Mouse (Mus musculus): ENCODE measurements around the gene Slx4ip. TPM values are rescaled to one million over a fixed set of nuclear protein-coding genes. Genes with fewer than 3 reads are reported as not detected.

Slx4ip gene
- polyA plus RNA-seq, 1 experiment: 0.11 TPM

GRCm38 (mm10) chr2:136938249-136938648, 47.2 kb downstream of the Slx4ip start:
- Histone ChIP-seq H3K9me3 (no peaks in the 10 kb centered on the region), H3K4me3 (replicated peaks) (no peak overlapping the region), H3K36me3 (replicated peaks; ENCODE audit: low read length) (no peaks in the 10 kb centered on the region), H3K27me3 (replicated peaks) (no peaks in the 10 kb centered on the region), H3K4me1 (peaks cover 11% of the 10 kb centered on the region; the same call in 1 of the 2 replicates)
- no peak for TF ChIP-seq GATA1 (IDR thresholded peaks at IDR 0.05; ENCODE audit: borderline replicate concordance, low read length)
- no peak for TF ChIP-seq FLI1 (IDR thresholded peaks at IDR 0.05; ENCODE audit: low read length)

DNA sequence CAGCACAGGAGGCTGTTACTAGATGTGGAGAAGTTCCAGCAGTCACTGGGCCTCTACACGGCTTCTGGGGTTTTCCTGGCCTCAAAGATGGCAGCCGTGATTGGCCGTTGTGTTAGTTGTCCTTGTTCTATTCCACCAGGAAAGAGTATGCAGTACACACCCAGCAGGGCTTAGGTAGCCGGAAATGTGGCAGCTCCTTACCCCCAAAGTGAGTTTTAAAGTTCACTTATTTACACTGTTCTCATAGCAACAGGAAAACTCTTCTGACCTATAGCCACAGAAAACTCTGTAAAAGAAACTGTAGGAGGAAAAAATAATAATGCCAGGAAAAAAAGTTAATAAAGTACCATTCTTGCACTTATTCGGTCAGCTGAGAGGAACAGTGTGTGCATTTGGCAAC, 55.3 kb downstream of the Slx4ip start:
- no peaks in the 10 kb centered on the region for H3K27me3 ChIP-seq (replicated peaks)
- TF ChIP-seq FLI1 (IDR thresholded peaks at IDR 0.05; ENCODE audit: low read length) (no peak), GATA1 (IDR thresholded peaks at IDR 0.05; ENCODE audit: borderline replicate concordance, low read length) (no peak)
- peaks cover 4% of the 10 kb centered on the region for H3K36me3 ChIP-seq (replicated peaks; ENCODE audit: low read length)
- H3K9me3 ChIP-seq: no peaks in the 10 kb centered on the region
- H3K4me3 ChIP-seq (replicated peaks): no peak overlapping the region
- H3K4me1 ChIP-seq: peaks cover 45% of the 10 kb centered on the region

- Histone ChIP-seq H3K4me1 (peaks cover 50% of the 10 kb centered on the region), H3K9me3 (no peaks in the 10 kb centered on the region), H3K36me3 (replicated peaks; ENCODE audit: low read length) (peaks cover 4% of the 10 kb centered on the region), H3K27me3 (replicated peaks) (no peaks in the 10 kb centered on the region), H3K4me3 (replicated peaks) (no peak overlapping the region)
- TF ChIP-seq GATA1 (IDR thresholded peaks at IDR 0.05; ENCODE audit: borderline replicate concordance, low read length) (no peak), FLI1 (IDR thresholded peaks at IDR 0.05; ENCODE audit: low read length) (no peak)
Observed at GRCm38 (mm10) chr2:136947500-136947899, 56.5 kb downstream of the Slx4ip start.

- Histone ChIP-seq H3K36me3 (replicated peaks; ENCODE audit: low read length) (peaks cover 4% of the 10 kb centered on the region), H3K27me3 (replicated peaks) (no peaks in the 10 kb centered on the region), H3K9me3 (no peaks in the 10 kb centered on the region), H3K4me1 (peaks cover 50% of the 10 kb centered on the region), H3K4me3 (replicated peaks) (no peak overlapping the region)
- TF ChIP-seq GATA1 (IDR thresholded peaks at IDR 0.05; ENCODE audit: borderline replicate concordance, low read length): no peak
- TF ChIP-seq FLI1 (IDR thresholded peaks at IDR 0.05; ENCODE audit: low read length): no peak
Observed at GRCm38 (mm10) chr2:136947937-136948336, 56.9 kb downstream of the Slx4ip start.

DNA sequence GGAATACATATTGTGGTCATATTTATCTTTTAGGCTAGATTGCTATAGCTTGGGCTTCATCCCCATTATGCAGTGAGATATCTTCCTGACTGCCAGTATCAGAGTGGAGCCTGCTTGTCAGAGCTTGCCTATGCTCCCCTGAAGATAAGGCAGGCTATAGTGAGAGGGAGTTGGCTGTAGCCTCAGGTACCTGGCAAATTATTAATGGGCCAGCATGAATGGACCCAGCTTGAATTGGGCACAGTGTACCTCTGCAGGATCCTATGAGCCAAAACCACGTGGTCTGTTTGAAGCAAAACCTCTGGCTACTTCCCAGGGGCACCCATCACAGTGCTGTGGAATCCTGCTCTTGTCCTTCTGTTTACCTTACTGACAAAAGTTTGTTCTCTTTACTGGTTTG, 61.2 kb downstream of the Slx4ip start:
- H3K4me3 ChIP-seq (replicated peaks): no peak overlapping the region
- H3K4me1 ChIP-seq: peaks cover 45% of the 10 kb centered on the region
- TF ChIP-seq GATA1 (IDR thresholded peaks at IDR 0.05; ENCODE audit: borderline replicate concordance, low read length) (no peak), FLI1 (IDR thresholded peaks at IDR 0.05; ENCODE audit: low read length) (no peak)
- peaks cover 4% of the 10 kb centered on the region for H3K36me3 ChIP-seq (replicated peaks; ENCODE audit: low read length)
- no peaks in the 10 kb centered on the region for H3K27me3 ChIP-seq (replicated peaks)
- no peaks in the 10 kb centered on the region for H3K9me3 ChIP-seq

- Histone ChIP-seq H3K4me3 (replicated peaks) (no peak overlapping the region), H3K4me1 (peaks cover 28% of the 10 kb centered on the region), H3K9me3 (no peaks in the 10 kb centered on the region), H3K27me3 (replicated peaks) (no peaks in the 10 kb centered on the region), H3K36me3 (replicated peaks; ENCODE audit: low read length) (peaks cover 4% of the 10 kb centered on the region)
- TF ChIP-seq GATA1 (IDR thresholded peaks at IDR 0.05; ENCODE audit: borderline replicate concordance, low read length) (no peak), FLI1 (IDR thresholded peaks at IDR 0.05; ENCODE audit: low read length) (no peak)
Observed at GRCm38 (mm10) chr2:136955726-136956571, 64.9 kb downstream of the Slx4ip start.

GRCm38 (mm10) chr2:136958697-136959096, 67.7 kb downstream of the Slx4ip start:
- no peaks in the 10 kb centered on the region for H3K27me3 ChIP-seq (replicated peaks)
- no peaks in the 10 kb centered on the region for H3K9me3 ChIP-seq
- no peak overlapping the region for H3K4me3 ChIP-seq (replicated peaks)
- TF ChIP-seq FLI1 (IDR thresholded peaks at IDR 0.05; ENCODE audit: low read length): no peak
- TF ChIP-seq GATA1 (IDR thresholded peaks at IDR 0.05; ENCODE audit: borderline replicate concordance, low read length): no peak
- peaks cover 13% of the 10 kb centered on the region for H3K4me1 ChIP-seq
- H3K36me3 ChIP-seq (replicated peaks; ENCODE audit: low read length): peaks cover 4% of the 10 kb centered on the region

GRCm38 (mm10) chr2:136975774-136976173, 84.8 kb downstream of the Slx4ip start:
- Histone ChIP-seq H3K36me3 (replicated peaks; ENCODE audit: low read length) (no peaks in the 10 kb centered on the region), H3K4me3 (replicated peaks) (no peak overlapping the region), H3K27me3 (replicated peaks) (no peaks in the 10 kb centered on the region), H3K9me3 (no peaks in the 10 kb centered on the region), H3K4me1 (peaks cover 63% of the 10 kb centered on the region)
- TF ChIP-seq FLI1 (IDR thresholded peaks at IDR 0.05; ENCODE audit: low read length) (no peak), GATA1 (IDR thresholded peaks at IDR 0.05; ENCODE audit: borderline replicate concordance, low read length) (no peak)

- Histone ChIP-seq H3K4me3 (replicated peaks) (no peak overlapping the region), H3K27me3 (replicated peaks) (no peaks in the 10 kb centered on the region)
- TF ChIP-seq FLI1 (IDR thresholded peaks at IDR 0.05; ENCODE audit: low read length) (no peak), GATA1 (IDR thresholded peaks at IDR 0.05; ENCODE audit: borderline replicate concordance, low read length) (no peak)
Observed at GRCm38 (mm10) chr2:136979056-136979772, 88.2 kb downstream of the Slx4ip start.

More at GRCm38 (mm10) chr2:136979056-136979772, 88.2 kb downstream of the Slx4ip start:
- Histone ChIP-seq H3K4me1 (peaks cover 52% of the 10 kb centered on the region), H3K9me3 (no peaks in the 10 kb centered on the region), H3K36me3 (replicated peaks; ENCODE audit: low read length) (no peaks in the 10 kb centered on the region)

All from megakaryocyte, embryonic 14.5 days (primary cell).